Mouse (Mus musculus) hindbrain, embryonic 13.5 days (tissue): Measurements from ENCODE around the gene Cdhr2. TPM values are rescaled to one million over a fixed set of nuclear protein-coding genes. Genes with fewer than 3 reads are reported as not detected.

ENCODE experiments used
- ATAC-seq: fragments of 200-750 bp; cut with Nextera tagmentation; 2 replicates; pipeline ENCODE4 v1.8.0; 2017; ENCODE audit warnings: moderate TSS enrichment; ENCODE audit not compliant: low FRiP score
- H3K27ac ChIP-seq: fragments of 300-500 bp; sonication (generic); 2 replicates; pipeline ENCODE4 v1.5.1; 2015; ENCODE audit warnings: inconsistent platforms, mild to moderate bottlenecking, moderate library complexity
- H3K27me3 ChIP-seq: fragments of 300-500 bp; sonication (generic); 2 replicates; pipeline ENCODE4 v1.6.1; 2015; ENCODE audit warnings: mild to moderate bottlenecking, inconsistent platforms
- H3K36me3 ChIP-seq: fragments of 300-500 bp; sonication (generic); 2 replicates; pipeline ENCODE4 v1.6.1; 2015; ENCODE audit warnings: mild to moderate bottlenecking, inconsistent platforms
- H3K4me1 ChIP-seq: fragments of 300-500 bp; sonication (generic); replicated peaks from 2 replicates; pipeline ENCODE4 v1.6.1; 2015; ENCODE audit warnings: inconsistent platforms
- H3K4me2 ChIP-seq: fragments of 300-500 bp; sonication (generic); 2 replicates; pipeline ENCODE4 v1.6.1; 2015; ENCODE audit warnings: inconsistent platforms, mild to moderate bottlenecking, moderate library complexity
- H3K4me3 ChIP-seq: fragments of 300-500 bp; sonication (generic); 2 replicates; pipeline ENCODE4 v1.5.1; 2015; ENCODE audit warnings: mild to moderate bottlenecking, inconsistent platforms
- H3K9ac ChIP-seq: fragments of 300-500 bp; sonication (generic); 2 replicates; pipeline ENCODE4 v1.6.1; 2015; ENCODE audit warnings: mild to moderate bottlenecking, inconsistent platforms
- H3K9me3 ChIP-seq: fragments of 300-500 bp; sonication (generic); 2 replicates; pipeline ENCODE4 v1.6.1; 2016; ENCODE audit warnings: inconsistent platforms
- WGBS: fragments of 180-500 bp; shearing (Covaris S2); methylation state at CpG from one replicate; pipeline ENCODE4 v1.1.7; 2015; 5-methylcytosine and 5-hydroxymethylcytosine counted together
- polyA plus RNA-seq: library from polyadenylated mRNA; unstranded; fragments of >200 nt; fragmentation: Nextera tagmentation; extraction: Ambion mirVana; gene quantifications from 2 replicates; pipeline ENCODE4 v1.2.1, GENCODE M21; 2015

Cdhr2 gene
- polyA plus RNA-seq, 1 experiment from 2014 or later, result 0.08 TPM

- peaks cover 68% of the 10 kb centered on the region for H3K27me3 ChIP-seq
- H3K27ac ChIP-seq, result no peak overlapping the region
- peaks cover 25% of the 10 kb centered on the region for H3K4me1 ChIP-seq
- H3K4me2 ChIP-seq, result peak overlapping the region; percentile 78; the same call in 1 of the 2 replicates
- ATAC-seq, result no peak
- no peaks in the 10 kb centered on the region for H3K36me3 ChIP-seq
- 89% methylated on average over 4 of the region's 4 CpGs for WGBS
- no peaks in the 10 kb centered on the region for H3K9me3 ChIP-seq
- H3K9ac ChIP-seq, result no peak overlapping the region
- no peak overlapping the region for H3K4me3 ChIP-seq
Measured at GRCm38 (mm10) chr13:54767012-54767411, 65.8 kb downstream of the Cdhr2 start.

GRCm38 (mm10) chr13:54780592-54780991 lies 79.3 kb downstream of the Cdhr2 start:
- 0 out of 2 replicates have a peak, but pooled peaks cover 6% of the 10 kb centered on the region for H3K4me1 ChIP-seq
- no peaks in the 10 kb centered on the region for H3K9me3 ChIP-seq
- no peak overlapping the region for H3K4me3 ChIP-seq
- H3K27me3 ChIP-seq, result 0 out of 2 replicates have a peak, but pooled peaks cover 8% of the 10 kb centered on the region
- peak overlapping the region; percentile 50; the same call in 1 of the 2 replicates for H3K27ac ChIP-seq
- H3K4me2 ChIP-seq, result no peak overlapping the region
- no peak for ATAC-seq
- 81% methylated on average over 3 of the region's 3 CpGs for WGBS
- H3K36me3 ChIP-seq, result no peaks in the 10 kb centered on the region
- H3K9ac ChIP-seq, result no peak overlapping the region

DNA sequence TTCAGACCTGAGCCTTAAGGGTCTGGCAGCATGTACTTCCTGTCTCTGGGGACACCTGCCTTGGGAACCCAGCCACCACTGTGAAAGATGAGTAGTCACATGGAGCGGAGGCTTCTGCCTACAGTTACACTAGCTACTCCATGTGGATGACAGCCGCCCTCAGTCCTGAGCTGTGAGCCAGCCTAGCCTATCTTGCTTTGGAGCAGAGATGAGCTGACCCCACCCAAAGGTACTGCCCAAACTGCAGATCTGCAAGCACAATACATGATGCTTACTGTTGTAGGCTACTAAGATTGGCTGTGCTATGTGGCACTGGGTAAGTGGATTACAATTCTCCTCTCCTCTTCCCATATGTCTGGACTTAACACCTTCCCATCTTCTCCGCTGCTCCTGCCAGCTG lies 79.8 kb downstream of the Cdhr2 start:
- no peak overlapping the region for H3K9ac ChIP-seq
- no peaks in the 10 kb centered on the region for H3K9me3 ChIP-seq
- H3K27ac ChIP-seq, result peak overlapping the region; percentile 50; the same call in 1 of the 2 replicates
- peaks cover 8% of the 10 kb centered on the region; the same call in 1 of the 2 replicates for H3K27me3 ChIP-seq
- WGBS, result 88% methylated on average over 3 of the region's 3 CpGs
- no peaks in the 10 kb centered on the region for H3K36me3 ChIP-seq
- 0 out of 2 replicates have a peak, but pooled peaks cover 6% of the 10 kb centered on the region for H3K4me1 ChIP-seq
- no peak overlapping the region for H3K4me2 ChIP-seq
- no peak overlapping the region for H3K4me3 ChIP-seq
- no peak for ATAC-seq

- no peak overlapping the region for H3K9ac ChIP-seq
- H3K27ac ChIP-seq, result no peak overlapping the region
Measured at GRCm38 (mm10) chr13:54783235-54783634, 82.0 kb downstream of the Cdhr2 start.

DNA sequence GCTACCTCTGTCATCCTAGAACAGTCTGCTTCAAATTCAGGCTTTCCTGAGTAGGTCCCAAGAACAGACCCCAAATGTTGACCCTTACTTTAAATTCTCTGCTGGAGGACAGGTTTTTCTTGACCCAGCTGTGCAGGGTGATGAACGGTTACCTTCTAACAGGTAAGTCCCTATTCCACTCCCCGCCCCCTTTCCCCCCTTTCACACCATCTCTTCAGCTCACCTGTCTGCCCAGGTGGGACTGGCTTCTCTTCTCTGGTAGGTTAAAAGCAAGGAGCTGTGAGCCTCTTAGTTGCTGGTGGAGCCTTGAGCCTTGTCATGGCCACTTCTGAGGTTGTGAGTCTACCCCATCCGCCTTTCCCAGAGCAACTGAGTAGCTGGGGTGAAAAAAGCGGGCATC lies 82.4 kb downstream of the Cdhr2 start, which contains the start of gene Eif4e1b:
Eif4e1b (plus strand) TSS at position 301 of the 400 bp plus-strand sequence.
- Histone ChIP-seq H3K4me1 (0 out of 2 replicates have a peak, but pooled peaks cover 6% of the 10 kb centered on the region), H3K4me2 (no peak within 1 kb of the TSS), H3K27ac (no peak within 1 kb of the TSS), H3K9me3 (no peaks in the 10 kb centered on the region), H3K9ac (no peak within 1 kb of the TSS), H3K36me3 (no peaks in the 10 kb centered on the region), H3K27me3 (peaks cover 18% of the 10 kb centered on the region; the same call in 1 of the 2 replicates), H3K4me3 (no peak within 1 kb of the TSS)
- WGBS, result 85% methylated on average over 4 of the region's 4 CpGs
- no peak for ATAC-seq

More at GRCm38 (mm10) chr13:54783235-54783634, 82.0 kb downstream of the Cdhr2 start:
- no peaks in the 10 kb centered on the region for H3K36me3 ChIP-seq
- 33% methylated on average over 2 of the region's 2 CpGs for WGBS
- ATAC-seq, result no peak
- 0 out of 2 replicates have a peak, but pooled peaks cover 6% of the 10 kb centered on the region for H3K4me1 ChIP-seq
- no peaks in the 10 kb centered on the region for H3K9me3 ChIP-seq
- no peak overlapping the region for H3K4me2 ChIP-seq
- peaks cover 18% of the 10 kb centered on the region; the same call in 1 of the 2 replicates for H3K27me3 ChIP-seq
- no peak overlapping the region for H3K4me3 ChIP-seq

Other genes with a start within 250 kb of the Cdhr2 start
- gene Thoc3, start 232.6 kb upstream of the Cdhr2 start, polyA plus RNA-seq, result 94.5 and 105 TPM in 2 replicates
- gene Simc1, start 197.7 kb upstream of the Cdhr2 start, polyA plus RNA-seq, result 21.0 and 21.4 TPM in 2 replicates
- gene 4833439L19Rik, start 136.0 kb upstream of the Cdhr2 start, polyA plus RNA-seq, result 239 and 245 TPM in 2 replicates
- 76.2 and 77.7 TPM in 2 replicates for gene Arl10, start 126.4 kb upstream of the Cdhr2 start, polyA plus RNA-seq
- 53.0 and 53.1 TPM in 2 replicates for gene Nop16, start 111.4 kb upstream of the Cdhr2 start, polyA plus RNA-seq
- gene Higd2a, start 111.3 kb upstream of the Cdhr2 start, polyA plus RNA-seq, result 232 and 248 TPM in 2 replicates
- 132 and 135 TPM in 2 replicates for gene Cltb, start 90.1 kb upstream of the Cdhr2 start, polyA plus RNA-seq
- gene Faf2, start 79.7 kb upstream of the Cdhr2 start, polyA plus RNA-seq, result 68.9 and 71.5 TPM in 2 replicates
- gene Rnf44, start 7.6 kb upstream of the Cdhr2 start, polyA plus RNA-seq, result 86.8 and 87.6 TPM in 2 replicates
- 6.5 and 6.9 TPM in 2 replicates for gene Gprin1, start 48.4 kb downstream of the Cdhr2 start, polyA plus RNA-seq
- 18.7 and 20.8 TPM in 2 replicates for gene Sncb, start 65.1 kb downstream of the Cdhr2 start, polyA plus RNA-seq
- gene Eif4e1b, start 82.5 kb downstream of the Cdhr2 start, polyA plus RNA-seq, result not detected in 2 replicates
- gene Tspan17, start 87.9 kb downstream of the Cdhr2 start, polyA plus RNA-seq, result 50.4 and 54.0 TPM in 2 replicates
- 7.8 and 8.4 TPM in 2 replicates for gene Unc5a, start 247.9 kb downstream of the Cdhr2 start, polyA plus RNA-seq